Mouse (Mus musculus) Muller cell, postnatal 12 days (primary cell): ENCODE measurements around the gene Arfgap3.
"Not testable (repeated sequence)": the region's sequence is repeated elsewhere in the genome, so short reads cannot be mapped to it uniquely, and the experiment has no call there.

Experiments
- DNase-seq: peaks from one replicate; pipeline ENCODE4 v3.0.0-alpha.2; 2015; ENCODE audit errors: inconsistent ontology term

Gene Arfgap3

GRCm38 (mm10) chr15:83345898-83346529, 4.0 kb downstream of the Arfgap3 start:
- no peak for DNase-seq

GRCm38 (mm10) chr15:83344956-83345355, 5.1 kb downstream of the Arfgap3 start:
- DNase-seq: peak; percentile 74

DNA sequence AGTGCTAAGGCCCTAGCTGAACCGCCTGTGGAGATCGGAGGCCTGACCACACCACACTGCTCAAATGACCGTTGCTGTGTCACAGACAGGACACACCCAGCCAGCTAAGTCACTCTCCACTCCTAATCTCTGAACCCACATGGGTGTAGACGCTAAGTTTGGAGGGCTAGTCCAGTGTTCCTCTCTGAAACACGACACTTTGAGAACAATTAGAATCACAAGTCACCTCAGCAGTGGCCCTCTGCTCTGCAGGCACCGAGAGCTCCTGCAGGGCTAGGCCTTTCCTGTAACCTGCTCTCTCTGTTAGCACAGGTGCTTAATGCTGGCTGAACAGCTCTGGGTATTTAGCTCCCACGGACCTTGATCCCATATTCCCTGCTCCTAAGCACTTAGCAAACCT, 5.9 kb downstream of the Arfgap3 start:
- DNase-seq: no peak

DNA sequence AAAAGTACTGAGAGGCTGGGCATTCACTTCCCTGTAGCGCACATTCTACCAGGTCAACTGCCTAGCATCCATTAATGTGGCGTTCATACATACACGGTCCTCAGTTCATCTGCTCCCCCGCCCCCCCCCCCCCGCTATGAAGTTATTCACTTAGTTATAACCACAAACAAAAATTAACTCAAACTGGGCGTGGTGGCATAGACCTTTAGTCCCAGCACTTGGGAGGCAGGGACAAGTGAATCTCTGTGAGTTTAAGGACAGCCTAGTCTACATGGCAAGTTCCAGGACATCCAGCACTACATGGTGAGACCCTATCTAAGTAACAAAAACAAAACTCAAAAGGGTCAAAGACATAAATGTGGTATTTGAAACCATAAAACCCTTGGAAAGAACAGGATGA, 11.1 kb downstream of the Arfgap3 start:
- no peak for DNase-seq

DNA sequence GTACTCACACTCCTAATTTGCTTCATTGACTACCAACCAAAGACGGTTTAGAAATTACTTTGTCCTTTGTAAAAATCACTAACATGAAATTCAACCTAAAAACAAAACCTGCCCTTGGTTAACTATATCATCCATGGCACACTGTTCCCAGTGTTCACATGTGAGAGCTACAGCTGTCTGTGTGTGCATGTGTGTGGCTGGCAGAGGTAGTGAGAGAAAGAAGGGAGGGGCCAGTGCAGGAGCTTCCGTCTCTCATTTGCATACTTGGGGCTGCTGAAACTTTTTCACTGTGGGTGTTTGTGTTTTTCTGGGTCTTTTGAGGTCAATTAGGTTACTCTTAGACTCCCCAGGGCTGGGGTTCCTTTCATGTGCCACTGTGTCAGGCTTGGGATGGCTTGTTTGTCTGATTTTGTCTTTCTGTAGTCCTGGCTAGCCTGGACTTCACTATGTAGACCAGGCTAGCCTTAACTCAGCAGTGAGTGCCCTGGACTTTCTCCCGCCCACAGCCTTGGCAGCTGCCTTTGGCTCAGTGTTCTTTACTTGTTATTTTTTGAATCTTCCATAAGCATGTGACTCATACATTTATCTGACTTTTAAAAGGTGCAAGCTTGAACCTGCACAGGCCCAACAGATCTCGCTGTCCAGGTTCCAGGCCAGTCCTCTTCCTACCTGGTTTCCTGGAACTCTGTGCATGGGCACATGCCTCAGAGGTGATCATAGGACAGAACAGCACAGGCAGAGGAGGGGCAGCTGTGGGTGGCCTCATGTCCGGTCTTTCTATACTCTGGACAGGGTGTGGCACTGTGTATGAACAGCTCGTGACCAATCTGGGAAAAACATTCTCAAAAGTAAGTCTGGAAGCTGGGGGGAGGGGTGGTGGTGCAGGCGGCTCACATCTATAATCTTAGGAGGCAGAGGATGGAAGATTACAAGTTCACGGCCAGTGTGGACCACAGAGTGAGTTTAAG, 11.9 kb downstream of the Arfgap3 start:
- DNase-seq: no peak

DNA sequence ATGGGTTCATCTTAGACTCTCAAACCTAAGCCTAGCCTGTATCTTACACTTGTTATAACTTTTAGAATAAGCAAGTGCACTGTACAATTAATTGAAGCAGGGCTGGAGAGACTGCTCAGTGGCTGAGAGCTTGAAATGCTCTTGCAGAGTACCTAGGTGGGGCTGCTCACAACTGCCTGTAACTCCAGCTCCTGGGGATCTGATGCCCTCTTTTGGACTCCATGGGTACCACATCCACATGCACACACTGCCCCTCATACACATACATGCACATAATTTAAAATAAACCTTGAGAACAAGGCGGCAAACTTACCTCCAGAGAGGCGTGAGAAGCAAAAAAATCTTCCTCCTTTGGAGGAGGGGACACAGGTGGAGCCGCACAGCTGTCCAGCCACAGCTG, 17.7 kb downstream of the Arfgap3 start:
- no peak for DNase-seq

DNA sequence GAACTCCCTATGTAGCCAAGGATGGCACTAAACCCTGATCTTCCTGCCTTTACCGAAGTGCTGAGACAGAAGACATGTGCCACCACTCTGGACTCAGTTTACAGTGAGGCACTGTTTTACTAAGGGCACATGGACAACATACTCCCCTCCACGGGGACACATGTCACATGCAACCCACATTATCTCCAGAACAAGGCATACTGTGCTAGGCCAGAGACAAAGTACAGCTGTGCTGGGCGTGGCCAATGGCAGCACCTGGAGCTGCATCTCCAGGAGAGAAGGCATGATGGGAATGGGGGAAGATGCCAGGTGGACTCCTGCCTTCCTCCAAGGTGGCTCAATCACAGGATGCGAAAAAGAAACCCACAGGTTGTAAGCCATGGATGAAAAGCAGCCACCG, 21.1 kb downstream of the Arfgap3 start:
- no peak for DNase-seq

GRCm38 (mm10) chr15:83323071-83323470, 27.0 kb downstream of the Arfgap3 start:
- no peak for DNase-seq

DNA sequence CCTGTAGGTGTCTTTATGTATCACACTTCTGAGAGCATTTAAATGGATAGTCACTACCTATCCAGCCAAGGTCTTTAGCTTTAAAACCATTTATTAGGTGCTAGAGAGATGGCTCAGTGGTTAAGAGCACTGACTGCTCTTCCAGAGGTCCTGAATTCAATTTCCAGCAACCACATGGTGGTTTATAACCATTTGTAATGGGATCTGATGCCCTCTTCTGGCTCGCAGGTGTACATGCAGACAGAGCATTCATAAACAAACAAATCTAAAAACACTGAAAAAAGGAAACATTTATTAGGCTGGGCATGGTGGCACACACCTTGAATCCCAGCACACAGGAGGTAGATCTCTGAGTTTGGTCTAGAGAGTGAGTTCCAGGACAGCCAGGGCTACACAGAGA, 35.1 kb downstream of the Arfgap3 start:
- no peak for DNase-seq

DNA sequence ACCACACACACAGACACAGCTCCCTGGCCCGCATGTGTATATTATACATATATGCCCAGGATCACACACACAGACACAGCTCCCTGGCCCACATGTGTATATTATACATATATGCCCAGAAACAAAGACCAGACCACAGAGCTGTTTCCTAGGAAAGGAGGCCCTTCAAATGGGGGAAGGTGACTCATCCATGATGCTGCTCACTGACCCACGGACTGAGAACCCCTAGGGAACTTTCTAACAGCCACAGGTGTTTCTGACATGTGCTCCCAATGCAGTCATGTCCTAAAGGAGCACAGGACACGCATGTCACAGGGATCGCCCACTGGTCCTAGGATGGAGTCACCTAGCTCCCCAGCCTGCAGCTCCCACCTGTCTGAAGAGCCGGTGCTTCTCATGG, 40.2 kb downstream of the Arfgap3 start:
- no peak for DNase-seq

DNA sequence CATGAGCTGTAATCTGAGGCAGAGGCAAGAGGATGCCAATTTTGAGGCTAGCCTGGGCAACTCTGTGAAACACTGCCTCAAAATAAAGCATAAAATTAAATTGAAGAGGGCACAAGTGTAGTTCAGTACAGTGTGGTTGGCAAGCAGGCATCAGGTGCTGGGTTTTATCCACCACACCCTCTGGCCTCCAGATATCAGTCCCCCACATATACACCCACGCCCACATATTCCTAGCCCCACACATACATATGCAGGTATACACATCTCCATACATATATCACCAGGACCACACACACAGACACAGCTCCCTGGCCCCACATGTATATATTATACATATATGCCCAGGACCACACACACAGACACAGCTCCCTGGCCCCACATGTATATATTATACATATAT, 41.3 kb downstream of the Arfgap3 start:
- DNase-seq: not testable (repeated sequence)

GRCm38 (mm10) chr15:83306181-83306580, 43.9 kb downstream of the Arfgap3 start:
- DNase-seq: no peak

- DNase-seq: peak; percentile 79
These were observed 44.7 kb downstream of the Arfgap3 start for GRCm38 (mm10) chr15:83305192-83305921.

DNA sequence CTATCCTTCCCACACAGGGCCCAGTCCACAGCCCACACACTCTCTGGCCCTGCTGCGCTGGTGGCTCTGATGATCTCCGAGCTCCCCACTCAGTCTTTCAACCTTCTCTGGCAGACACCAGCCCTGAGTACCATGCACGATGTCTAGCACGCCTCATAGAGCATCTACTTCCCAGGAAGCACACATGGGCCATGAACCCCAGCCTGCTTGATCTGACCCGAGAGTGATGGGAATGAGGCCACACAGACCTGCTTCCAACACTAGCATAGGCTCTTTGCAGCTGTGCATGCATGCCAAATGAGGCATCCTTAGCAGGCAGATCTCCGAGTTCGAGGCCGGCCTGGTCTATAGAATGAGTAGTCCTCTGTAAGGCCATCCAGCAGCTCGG, 45.2 kb downstream of the Arfgap3 start:
- no peak for DNase-seq

DNA sequence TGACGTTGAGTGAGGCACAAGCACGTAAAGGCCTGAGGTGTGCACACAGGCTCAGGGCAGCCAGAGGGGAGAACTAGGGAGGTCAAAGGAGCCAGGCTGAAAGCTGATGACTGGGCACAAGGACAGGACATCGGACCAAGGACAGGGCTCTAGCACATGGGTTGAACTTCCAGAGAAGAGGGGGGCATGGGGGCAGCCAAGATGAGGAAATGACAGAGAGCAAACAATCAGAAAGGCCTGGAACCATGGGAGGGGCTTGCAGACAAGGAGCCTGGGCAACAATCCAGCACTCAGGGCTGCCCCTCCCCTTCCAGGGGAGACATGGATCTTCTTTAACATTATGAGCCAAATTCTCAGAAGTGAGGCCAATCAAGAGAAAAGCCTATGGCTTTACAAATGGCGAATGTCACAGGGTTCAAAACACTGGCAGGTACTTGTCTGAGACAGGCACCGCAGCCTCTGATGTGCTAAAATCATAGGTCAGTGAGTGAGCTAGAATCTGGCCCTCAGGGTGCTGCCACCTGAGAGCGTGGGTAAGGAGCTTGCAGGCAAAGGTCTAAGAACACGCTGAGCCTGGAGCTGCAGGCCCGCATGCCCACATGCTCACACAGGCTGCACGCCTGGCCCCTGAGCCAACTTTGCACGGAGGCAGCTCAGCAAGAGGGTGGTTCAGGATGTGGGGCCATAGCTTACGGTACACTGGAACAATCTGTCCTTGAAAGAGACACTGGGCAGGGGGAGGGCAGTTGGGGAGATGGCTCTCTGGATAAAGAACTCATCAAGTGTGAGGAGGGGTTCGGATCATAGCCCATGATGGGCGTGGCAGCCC, 46.2 kb downstream of the Arfgap3 start:
- DNase-seq: no peak

DNA sequence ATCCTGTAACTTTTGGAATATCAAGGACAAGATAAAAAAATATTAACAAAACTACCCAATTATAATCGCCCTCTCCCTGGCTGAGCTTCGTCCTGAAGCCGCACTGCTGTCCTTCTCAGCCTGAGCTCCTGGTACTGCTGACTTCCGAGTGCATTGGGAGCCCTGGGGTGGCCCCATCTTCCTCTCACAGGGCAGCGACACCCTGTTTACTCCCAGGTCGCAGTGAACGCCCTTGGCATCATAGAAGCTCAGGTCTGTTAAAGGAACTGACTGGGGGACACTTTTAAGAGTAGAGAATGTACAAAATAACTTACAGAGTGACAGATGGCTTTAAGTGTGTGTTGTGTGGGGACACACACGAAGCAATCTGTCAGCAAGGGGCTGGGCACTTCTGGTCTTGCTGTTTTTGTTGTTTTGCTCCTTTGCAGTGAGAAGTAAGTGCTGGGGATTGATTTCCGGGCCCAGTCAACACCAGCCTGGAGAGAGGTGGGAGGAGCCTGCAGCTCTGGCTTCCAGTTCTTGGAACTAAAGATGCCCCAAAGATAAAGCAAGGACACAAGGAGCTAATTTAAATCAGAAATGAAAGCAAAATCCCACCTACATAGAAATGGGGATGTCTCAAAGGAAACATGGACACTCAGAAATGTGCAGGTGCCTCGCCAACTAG, 50.0 kb downstream of the Arfgap3 start:
- DNase-seq: no peak

- DNase-seq: no peak
These were observed 50.6 kb downstream of the Arfgap3 start for GRCm38 (mm10) chr15:83299450-83299849.

DNA sequence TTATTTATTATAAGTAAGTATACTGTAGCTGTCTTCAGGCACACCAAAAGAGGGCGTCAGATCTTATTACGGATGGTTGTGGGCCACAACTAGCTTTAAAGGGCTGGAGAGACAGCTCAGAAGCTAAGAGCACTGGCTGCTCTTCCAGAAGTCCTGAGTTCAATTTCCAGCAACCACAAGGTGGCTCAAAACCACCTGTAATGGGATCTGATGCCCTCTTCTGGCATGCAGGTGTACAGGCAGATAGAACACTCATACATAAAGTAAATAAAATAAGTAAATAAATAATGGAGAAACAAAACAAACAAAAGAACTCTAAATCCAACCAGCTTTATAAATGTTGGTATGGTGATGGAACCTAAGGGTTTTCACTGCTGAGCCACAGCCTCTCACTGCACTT, 51.2 kb downstream of the Arfgap3 start:
- no peak for DNase-seq

- DNase-seq: no peak
These were observed 51.7 kb downstream of the Arfgap3 start for GRCm38 (mm10) chr15:83298313-83298712.

GRCm38 (mm10) chr15:83296771-83297311, 53.2 kb downstream of the Arfgap3 start:
- DNase-seq: no peak

DNA sequence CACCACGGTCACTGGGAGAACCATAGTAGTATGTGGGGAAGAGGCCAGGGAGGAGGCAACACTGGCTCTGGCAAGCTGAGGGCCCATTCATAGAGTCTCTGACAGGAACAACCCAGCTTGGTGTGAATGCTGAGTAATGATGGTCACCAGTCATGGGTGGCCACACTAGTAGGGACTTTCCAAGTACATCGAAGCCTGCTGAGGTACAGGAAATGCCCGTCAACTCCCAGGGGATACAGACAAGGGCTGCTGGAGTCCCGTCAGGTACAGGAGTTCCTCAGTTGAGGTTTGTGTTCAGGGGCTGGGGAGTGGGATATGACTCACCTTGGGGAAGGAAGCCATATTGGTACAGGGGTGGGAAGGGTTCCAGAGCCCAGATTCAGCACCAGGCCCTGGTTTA, 54.0 kb downstream of the Arfgap3 start:
- no peak for DNase-seq
